Mouse (Mus musculus): Measurements from ENCODE around the gene 4930442H23Rik. TPM values are rescaled to one million over a fixed set of nuclear protein-coding genes. Genes with fewer than 3 reads are reported as not detected.

4930442H23Rik gene
- total RNA-seq, 1 experiment from 2014 or later: not detected

DNA sequence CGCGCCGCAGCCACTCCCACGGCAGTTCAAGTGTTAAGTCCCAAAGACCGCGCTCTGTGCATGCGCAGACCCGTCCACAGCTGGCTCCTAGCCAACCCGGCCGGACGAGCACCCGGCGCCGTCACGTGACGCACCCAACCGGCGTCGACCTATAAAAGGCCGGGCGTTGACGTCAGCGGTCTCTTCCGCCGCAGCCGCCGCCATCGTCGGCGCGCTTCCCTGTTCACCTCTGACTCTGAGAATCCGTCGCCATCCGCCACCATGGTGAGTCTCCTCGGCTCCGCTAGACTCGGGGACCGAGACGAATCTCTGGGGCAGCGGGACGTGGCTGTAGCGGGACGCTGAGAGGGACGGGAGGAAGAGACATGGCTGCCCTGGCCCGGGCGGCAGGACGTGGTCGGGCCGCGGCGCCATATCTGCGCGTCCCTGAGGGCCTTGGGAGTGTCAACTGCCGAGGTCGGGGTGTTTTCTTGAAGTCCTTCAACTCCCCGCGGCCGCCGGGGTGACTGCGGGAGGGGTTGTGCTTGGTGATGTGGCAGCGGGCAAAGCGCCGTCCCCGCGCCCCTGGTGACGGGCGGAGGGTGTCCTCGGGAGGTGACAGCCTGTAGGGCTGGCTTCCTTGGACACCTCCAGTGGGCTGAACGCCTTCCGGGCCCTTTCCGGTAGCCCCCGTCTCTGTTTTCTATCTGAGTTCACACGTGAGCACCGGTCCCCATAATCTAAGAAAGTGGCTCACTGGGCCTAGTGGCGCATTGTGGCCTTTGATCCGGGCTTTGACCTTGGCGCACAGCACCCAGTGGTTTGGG is 7.0 kb downstream of the 4930442H23Rik start, which contains the start of gene Eef2:
Gene Eef2, plus strand, starts transcription at position 166 of the 806 bp plus-strand sequence.
- peak; percentile 99 for DNase-seq

DNA sequence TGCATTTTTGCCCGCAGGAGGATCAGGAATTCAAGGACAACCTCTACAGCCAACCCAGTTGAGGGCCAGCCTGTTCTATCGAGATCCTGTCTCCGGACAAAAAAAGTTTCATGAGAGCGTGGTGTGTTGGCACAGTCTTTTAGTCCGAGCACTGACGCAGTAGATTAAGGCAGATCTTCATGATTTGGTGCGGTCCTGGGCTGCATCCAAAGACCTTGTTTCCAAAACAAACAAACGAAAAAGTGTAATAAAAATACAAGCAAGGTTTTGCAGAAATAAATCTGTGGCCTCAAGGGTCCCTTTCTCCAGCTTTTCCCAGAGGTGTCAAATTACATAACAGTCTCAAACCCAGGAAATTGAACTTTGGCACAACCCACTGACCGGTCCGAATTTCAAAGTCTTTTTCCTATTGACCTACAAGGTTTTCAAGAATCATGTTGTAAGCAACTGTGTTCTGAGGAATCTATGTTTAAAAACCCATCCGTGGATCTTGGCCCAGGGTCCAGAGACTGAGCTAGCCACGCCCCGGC is 7.6 kb downstream of the 4930442H23Rik start:
- DNase-seq: peak; percentile 79

DNA sequence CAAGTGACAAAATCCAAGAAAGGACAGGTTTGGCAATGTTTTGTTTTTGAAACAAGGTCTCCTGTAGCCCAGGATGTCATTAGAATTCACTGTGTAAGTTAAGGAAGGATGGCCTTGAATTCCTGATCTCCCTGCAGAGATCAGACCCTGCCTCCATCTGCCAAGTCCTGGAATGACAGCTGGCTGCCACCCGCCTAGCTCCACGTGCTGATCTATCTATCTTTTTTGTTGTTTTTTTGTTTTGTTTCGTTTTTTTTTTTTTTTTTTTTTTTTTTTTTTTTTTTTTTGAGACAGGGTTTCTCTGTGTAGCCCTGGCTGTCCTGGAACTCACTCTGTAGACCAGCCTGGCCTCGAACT is 8.3 kb downstream of the 4930442H23Rik start:
- DNase-seq: peak; percentile 27

DNA sequence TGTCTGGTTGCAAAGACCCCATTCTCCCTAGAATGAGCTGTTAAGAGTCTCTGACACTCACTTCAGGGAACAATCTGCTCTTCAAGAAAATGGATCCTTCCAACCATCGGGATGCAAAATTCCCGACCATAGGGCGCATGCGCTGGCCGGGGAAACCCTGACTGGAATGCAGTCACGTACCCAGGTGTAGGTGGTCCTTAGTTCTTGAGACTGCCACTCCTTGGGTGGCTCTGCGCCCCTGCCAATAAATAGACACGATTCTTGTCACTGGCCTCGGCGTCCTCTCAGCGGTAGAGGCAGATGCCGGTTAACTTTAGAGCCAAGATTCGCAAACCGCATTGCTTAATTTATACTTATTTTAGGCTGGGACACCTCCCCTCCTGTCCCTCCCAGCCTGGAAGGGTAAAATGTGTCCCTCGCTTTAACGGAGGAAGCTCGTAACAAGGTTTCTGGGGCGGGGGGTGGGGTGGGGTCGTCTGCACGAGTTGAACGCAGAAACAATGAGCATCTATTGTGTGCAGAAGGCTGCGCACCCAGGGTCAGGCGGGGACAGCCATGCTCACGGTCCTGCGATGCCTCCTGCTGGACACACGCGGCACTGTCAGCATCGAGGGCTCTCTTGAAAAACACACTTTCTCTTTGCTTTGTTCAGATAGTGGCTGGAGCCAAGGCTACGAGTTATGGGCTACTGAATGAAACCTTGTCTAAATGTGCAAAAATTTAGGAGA is 8.9 kb downstream of the 4930442H23Rik start:
- peak; percentile 94 for DNase-seq

DNA sequence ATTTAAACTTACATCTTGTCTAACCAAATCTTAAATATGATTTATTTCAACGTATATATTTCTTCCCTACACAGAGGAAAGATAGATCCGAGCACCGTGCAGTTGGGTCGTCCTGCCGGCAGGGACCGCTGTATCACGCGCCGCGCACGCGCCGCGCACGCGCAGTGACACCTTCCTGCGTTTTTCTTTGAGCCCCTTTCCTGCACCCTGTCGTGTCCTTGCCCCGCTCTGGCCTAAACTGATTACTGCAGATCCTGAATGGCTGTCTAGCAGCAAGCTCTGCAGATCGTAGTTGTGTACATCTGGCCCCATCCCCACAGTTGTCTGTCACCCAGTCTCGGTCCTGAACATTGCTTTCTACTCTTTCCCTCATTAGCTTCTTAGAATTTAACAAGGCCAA is 10.5 kb downstream of the 4930442H23Rik start:
- DNase-seq: peak; percentile 93

DNA sequence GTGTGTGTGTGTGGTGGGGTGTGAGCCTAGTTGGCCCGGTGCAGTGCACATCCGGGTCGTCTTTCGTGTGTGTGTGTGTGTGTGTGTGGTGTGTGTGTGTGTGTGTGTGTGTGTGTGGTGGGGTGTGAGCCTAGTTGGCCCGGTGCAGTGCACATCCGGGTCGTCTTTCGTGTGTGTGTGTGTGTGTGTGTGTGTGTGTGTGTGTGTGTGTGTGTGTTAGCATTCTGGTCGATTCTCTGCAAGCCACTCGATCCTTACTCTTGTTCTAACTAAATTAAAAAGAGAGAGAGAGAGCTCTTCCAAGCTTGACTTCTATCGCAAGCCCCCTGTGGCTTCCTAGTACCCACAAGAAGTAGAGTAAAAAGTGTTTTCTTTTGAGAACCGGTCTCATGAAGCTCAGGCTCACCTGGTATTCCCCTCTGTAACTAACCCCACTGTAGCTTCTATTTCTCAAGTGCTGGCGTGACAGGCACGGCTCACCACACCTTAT is 14.2 kb downstream of the 4930442H23Rik start:
- peak; percentile 69 for DNase-seq

DNA sequence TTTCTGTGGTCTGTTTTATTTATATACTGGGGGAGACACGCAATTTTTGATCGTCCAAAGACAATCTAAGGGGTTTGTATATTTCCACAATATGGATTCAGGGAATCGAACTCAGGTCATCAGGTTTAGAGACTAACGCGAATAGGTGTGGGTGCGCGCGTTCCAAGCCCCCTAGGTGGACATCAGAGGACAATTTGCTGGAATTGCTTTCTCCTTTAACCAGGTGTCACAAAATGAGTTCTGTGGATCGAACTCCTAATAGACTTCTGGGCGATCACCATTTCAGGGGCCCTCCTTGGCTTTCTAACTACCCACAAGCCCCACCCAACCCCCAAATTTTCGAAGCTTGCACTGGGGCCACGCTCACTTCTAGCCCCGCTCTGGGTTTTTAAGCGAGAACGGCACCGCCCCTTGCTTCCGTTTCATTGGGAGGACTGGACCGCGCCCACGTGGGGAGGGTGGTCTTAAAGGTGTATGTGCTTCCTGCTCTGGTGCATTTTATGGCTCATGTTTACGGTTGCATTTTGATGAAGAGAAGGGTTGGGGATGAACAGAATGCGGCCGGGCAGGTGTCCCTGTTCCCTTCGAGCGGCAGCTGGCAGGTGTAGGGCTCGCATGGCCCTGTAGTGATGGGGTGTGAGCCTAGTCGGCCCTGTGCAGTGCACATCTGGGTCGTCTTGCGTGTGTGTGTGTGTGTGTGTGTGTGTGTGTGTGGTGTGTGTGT is 15.0 kb downstream of the 4930442H23Rik start:
- DNase-seq: peak; percentile 92

DNA sequence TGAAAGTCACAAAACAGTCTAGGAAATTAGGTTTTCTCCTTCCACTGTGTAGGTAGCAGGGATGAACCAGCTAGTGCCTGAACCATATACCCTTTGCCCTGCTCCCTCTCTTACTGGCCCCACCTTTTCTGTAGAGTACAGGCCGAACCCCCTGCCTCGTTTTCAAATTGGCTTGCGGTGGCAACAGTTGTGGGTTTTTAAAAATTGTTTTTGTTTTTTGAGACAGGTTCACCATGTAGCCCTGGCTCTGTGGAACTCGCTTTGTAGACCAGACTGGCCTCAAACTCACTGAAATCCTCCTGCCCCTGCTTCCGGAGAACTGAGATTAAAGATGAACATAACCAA is 15.6 kb downstream of the 4930442H23Rik start:
- no peak for DNase-seq

DNA sequence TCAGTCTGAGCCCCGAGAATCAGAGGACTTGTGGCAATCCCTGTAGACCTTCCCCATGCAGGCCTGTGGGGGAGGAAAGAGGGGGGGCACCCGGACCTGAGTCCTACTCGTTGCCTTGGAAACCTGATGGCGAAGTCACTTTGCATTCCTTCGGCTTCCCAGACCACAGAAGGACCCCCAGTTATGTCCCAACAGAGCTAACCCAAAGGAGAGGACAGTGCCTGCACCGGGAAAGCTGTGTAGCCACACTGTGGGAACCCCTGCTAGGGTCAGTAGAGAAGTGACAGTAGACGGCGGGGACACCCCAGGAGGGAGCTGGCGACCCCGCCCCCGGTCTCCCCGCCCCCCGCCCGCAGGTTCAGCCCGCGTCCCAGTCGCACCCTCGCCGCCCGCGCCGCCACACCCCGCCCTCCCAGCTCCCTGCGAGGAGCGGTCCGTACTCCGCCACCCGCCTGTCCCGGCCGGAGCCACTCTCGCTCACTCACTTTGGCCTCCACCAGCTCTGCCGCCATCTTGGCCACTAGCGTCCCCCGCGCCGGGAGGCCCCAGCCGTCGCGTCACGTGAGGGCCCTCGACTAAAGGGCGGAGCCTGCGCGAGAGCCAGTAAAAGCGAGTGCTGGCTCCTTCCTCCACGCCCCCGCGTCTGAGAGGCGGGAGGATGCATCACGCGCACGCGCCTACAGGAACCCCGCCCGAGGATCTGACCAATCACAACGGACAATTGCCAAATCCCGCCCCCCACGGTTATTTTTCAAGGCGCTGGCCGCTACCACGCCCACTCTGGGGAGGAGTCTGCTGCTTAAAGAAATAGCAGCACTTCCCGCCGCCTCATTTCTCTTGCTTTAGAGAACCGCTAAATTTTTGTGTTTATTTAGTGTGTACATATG is 16.2 kb downstream of the 4930442H23Rik start, which contains the start of gene Pias4:
Gene Pias4, minus strand, starts transcription at position 724 of the 887 bp plus-strand sequence.
- DNase-seq: peak; percentile 100

DNA sequence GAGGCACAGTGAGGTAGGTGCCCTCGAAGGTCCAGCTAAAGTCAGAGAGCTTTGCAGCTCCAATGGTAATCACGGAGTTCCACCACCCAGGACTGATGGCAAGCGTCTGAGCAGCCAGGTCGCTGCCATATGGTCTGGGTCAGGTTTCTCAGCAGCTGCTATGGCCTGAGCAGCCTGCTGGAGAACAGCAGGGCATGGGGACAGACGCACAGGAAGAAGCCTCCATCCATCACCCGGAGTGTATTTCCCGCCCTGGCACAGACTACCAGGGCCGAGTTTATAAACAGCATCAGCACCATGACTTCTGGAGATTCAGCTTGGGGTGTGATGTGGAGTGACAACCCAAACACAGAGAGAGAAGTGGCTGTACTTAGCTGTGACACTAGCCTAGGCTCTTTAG is 18.5 kb downstream of the 4930442H23Rik start:
- DNase-seq: peak; percentile 31

DNA sequence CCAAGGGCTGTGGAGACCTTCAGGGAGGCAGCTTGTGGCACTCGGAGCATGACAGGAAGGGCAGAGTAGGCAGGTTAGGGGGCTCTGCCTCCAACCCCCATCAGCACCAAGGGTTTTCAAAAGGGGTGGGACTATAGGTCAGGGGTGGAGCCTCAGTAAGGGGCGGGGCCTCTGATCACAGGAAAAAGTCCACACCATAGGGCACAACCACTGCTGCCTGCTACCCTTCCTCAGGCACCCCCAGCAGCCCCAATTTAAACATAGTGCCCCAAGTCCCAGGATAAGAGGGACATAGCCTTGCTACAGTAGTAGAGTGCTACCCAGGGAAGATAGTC is 21.4 kb downstream of the 4930442H23Rik start:
- DNase-seq: no peak

DNA sequence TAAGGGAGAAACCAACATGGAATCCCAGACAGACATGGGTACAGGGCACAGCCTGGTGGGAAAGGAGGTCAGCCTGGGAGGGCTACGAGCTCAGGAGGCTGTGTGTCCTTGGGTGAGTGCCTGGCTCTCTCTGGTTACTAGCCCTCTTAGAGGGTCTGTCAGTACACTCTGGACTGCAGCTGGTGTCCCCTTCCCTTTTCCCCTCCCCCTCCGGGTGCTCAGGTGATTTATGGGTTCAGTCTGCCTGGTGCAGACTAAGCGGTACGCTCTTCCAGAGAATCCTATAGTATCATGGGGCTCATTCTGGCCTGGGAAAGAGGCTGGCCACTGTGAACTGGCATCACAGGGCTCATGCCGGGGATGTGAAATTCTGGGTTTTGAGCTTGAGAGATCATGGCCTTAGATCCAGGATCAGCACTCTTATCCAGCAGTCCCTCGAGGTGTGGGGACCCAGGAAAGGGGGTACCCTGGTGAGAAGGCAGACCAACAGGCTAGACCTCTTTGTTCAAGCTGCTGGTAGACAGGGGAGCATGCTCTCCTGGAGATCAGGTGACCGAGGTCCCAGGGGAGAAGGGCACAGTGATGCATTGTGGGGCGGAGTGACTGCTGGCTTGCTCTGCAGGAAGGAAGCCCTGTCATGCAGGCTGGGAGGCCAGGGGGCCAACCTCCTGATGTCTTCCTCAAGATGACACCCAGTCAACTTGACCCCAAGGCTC is 21.9 kb downstream of the 4930442H23Rik start:
- peak; percentile 80 for DNase-seq

DNA sequence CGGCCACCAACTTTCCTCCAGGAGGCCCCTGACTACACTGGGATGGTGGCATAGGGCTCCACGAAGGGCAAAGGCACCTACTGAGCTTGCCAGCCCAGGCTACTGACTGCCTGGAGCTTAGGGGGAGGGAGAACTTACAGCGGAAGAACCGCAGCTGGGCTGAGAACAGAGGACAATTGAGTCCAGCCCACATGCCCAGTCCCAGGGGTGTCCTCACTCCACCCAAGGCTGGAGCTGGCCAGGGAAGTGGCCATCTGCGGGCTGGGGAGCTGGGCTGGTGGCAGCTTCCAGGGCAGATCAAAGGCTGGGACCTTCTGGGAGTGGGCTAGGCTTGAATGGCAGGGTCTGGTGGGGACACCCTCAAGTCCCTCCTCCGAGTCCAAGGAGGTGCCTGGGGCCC is 28.9 kb downstream of the 4930442H23Rik start:
- DNase-seq: no peak

DNA sequence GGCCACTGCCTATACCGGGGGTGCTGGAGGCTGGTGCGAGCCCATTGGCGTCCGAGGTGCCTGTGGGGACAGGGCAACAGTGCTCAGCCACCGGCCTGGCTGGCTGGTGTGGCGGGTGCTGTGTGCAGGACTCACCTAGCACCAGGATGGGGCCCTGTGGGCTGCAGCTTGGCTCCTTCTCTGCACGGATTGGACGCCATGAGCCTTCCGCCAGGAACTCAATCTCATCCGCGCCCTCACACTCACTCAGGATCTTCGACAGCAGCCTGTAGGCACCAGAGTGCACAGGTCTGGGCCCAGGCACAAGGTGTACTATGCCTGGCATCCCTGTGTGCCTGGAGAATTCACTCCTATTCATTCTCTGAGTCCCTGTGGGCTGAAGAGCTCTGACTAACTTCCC is 29.3 kb downstream of the 4930442H23Rik start:
- no peak for DNase-seq

DNA sequence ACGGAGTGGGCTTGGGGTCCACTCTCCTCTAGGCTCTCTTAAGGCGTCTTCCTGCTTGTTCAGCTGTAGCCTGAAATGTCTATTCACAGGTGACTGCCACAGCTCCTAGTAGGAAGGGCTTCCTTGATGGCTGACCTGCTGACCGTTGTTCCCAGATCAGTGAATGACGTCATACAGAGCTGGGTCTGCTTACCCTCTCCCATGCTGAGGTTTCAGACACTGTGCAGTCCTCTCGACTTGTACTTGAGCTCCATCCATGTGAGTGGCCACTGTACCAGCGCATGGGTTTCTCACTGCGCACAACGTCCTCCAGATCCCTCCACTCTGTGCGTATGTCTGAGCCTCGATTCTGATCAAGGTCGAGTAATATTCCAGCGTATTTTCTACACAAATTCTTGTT is 31.0 kb downstream of the 4930442H23Rik start:
- no peak for DNase-seq

DNA sequence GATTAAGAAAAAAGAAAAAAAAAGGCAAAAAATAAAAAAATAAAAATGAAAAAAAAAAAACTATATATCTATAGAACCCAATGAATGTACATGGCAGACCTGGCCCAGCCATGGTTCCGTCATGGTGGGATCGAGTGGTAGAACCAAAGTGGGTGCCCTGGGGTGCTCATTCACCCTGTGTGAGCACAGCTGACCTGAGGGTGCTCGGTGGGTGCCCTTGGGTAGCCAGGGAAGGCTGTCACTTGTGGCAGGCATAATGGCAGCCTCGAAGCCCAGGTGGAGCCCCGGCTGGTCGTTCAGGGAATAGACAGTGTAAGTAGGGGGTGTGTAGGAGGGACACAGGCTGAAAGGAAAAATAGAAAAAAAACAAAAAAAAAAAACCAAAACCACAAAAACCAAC is 32.4 kb downstream of the 4930442H23Rik start:
- no peak for DNase-seq

DNA sequence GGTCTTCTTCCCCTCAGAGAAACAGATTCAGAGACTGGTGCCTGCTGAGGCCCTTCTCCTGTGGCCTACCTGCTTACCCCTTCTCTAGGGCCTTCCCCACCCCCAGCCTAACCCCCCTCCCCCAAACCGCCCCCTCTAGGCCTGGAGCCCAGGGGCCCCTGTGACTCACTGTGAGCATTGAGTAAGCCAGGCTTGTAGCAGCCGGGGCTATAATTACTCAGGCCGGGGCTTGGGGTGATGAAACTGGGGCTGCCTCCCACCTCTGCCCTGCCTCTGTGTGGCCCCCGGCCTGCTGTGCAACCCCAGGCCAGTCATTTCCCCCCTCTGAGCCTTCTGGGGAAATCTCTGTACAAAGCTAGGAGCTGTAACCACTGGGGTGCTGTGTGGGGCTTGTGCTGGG is 37.4 kb downstream of the 4930442H23Rik start:
- DNase-seq: peak; percentile 63

DNA sequence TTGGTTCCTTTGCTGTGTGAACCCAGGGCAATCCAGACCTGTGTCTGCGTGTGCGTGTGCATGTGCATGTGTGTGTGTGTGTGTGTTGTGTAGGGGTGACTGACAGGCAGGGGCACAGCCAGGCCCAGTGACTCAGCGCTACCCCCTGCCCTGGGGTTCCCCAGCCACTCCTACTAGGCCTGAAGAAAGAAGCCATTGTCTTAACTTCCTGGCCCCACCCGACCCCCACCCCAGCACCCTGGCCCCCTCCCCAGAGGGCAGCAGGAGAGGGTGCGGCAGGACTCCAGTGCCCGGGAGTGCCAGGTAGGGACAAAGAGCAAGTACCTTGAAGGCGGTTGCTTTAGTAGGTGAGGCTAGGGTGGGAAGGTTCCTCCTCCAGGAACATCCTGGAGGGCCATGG is 37.9 kb downstream of the 4930442H23Rik start:
- no peak for DNase-seq

DNA sequence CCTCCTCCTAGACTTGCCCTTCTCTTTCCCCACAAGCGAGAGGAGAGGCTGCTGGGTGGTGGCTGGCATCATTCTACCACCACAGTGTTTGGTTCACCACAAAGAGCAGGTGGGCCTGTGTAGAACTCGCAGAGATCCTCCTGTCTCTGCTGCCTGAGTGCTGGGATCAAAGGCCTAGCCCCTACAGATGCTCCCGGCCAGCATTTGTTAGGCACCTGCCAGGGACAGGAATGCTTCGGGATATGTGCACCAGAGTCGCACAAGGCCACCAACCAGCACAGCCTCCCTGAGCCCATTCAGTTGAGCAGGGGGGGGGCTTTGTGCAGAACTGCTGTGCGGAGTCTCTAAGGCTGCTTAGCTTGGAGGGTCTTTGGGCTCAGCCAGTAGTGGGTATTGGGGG is 38.3 kb downstream of the 4930442H23Rik start:
- no peak for DNase-seq

DNA sequence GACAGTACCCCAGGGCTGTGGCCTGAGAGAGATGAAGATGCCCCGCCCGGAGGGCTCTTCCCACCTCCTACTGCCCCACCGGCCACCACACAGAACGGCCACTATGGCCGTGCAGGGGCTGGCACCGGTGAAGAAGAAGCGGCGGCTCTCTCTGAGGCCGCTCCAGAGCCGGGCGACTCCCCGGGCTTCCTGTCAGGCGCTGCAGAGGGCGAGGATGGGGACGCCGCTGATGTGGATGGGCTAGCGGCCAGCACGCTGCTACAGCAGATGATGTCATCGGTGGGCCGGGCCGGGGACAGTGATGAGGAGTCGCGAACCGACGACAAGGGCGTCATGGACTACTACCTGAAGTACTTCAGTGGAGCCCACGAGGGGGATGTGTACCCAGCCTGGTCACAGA is 39.0 kb downstream of the 4930442H23Rik start:
- no peak for DNase-seq

Data from adrenal gland, postnatal 14 days (tissue).